Mouse (Mus musculus): Measurements from ENCODE around the gene Cdc14a. TPM values are rescaled to one million over a fixed set of nuclear protein-coding genes. Genes with fewer than 3 reads are reported as not detected.
A peak's percentile ranks its signal among the peaks of the same experiment; 100 is the strongest.

The Cdc14a gene
- 6.7 and 7.1 TPM in 2 replicates for polyA plus RNA-seq (2014; fragmentation: Nextera tagmentation; extraction: Ambion mirVana)

GRCm38 (mm10) chr3:116423353-116424159 lies at the start of gene Cdc14a:
Cdc14a (minus strand) TSS chr3:116424032.
- Histone ChIP-seq H3K27ac (ENCODE audit: low read depth, low read length) (peak within 1 kb of the TSS; percentile 86), H3K36me3 (ENCODE audit: control insufficient read depth, insufficient read depth, low read length) (no peaks in the 10 kb centered on the region), H3K27me3 (replicated peaks; ENCODE audit: control insufficient read depth, insufficient read depth, low read length) (no peaks in the 10 kb centered on the region), H3K9me3 (ENCODE audit: control insufficient read depth, low read length) (no peaks in the 10 kb centered on the region), H3K9ac (ENCODE audit: low read depth, low read length) (peak within 1 kb of the TSS; percentile 82), H3K4me3 (ENCODE audit: low read depth, low read length) (peak within 1 kb of the TSS; percentile 86), H3K4me2 (peak within 1 kb of the TSS; percentile 97), H3K4me1 (replicated peaks; ENCODE audit: control insufficient read depth, insufficient read depth, low read length) (peaks cover 4% of the 10 kb centered on the region; the same call in 1 of the 2 replicates)
- WGBS, result under 1% methylated on average over 60 of the region's 64 CpGs
- peak; percentile 91 for ATAC-seq (replicated peaks; ENCODE audit: low FRiP score)
- DNase-seq (ENCODE audit: low spot score), result peak; percentile 88

- no peaks in the 10 kb centered on the region for H3K4me1 ChIP-seq (replicated peaks; ENCODE audit: control insufficient read depth, insufficient read depth, low read length)
- whole genome bisulfite sequencing, result 60% methylated on average over 12 of the region's 12 CpGs
- H3K9ac ChIP-seq (ENCODE audit: low read depth, low read length), result no peak overlapping the region
- H3K36me3 ChIP-seq (ENCODE audit: control insufficient read depth, insufficient read depth, low read length), result no peaks in the 10 kb centered on the region
- DNase-seq (ENCODE audit: low spot score), result no peak
- H3K27ac ChIP-seq (ENCODE audit: low read depth, low read length), result no peak overlapping the region
- no peaks in the 10 kb centered on the region for H3K27me3 ChIP-seq (replicated peaks; ENCODE audit: control insufficient read depth, insufficient read depth, low read length)
- no peak overlapping the region for H3K4me2 ChIP-seq
- ATAC-seq (replicated peaks; ENCODE audit: low FRiP score), result no peak
- H3K9me3 ChIP-seq (ENCODE audit: control insufficient read depth, low read length), result no peaks in the 10 kb centered on the region
- H3K4me3 ChIP-seq (ENCODE audit: low read depth, low read length), result no peak overlapping the region
Measured at GRCm38 (mm10) chr3:116465709-116466108, 41.9 kb upstream of the Cdc14a start.

DNA sequence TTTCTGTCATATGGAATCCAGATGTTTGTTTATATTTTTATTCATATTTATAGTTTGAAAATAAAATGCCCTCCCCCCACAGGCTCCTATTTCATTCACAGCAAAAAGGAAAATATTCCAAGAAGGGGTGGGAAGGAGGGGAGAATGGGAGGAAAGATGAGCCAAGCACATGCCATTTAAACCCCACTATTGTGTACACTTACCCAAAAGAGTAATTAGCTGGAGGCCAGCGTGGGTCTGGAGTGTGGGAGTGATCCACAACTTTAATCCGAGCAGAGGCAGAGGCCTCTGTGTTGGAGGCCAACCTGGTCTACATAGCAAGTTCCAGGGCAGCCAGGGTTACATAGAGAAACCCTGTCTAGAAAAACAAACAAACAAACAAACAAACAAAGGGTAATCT lies 40.5 kb upstream of the Cdc14a start:
- Histone ChIP-seq H3K9me3 (ENCODE audit: control insufficient read depth, low read length) (no peaks in the 10 kb centered on the region), H3K4me3 (ENCODE audit: low read depth, low read length) (no peak overlapping the region), H3K4me2 (no peak overlapping the region), H3K4me1 (replicated peaks; ENCODE audit: control insufficient read depth, insufficient read depth, low read length) (no peaks in the 10 kb centered on the region), H3K36me3 (ENCODE audit: control insufficient read depth, insufficient read depth, low read length) (no peaks in the 10 kb centered on the region), H3K27ac (ENCODE audit: low read depth, low read length) (no peak overlapping the region), H3K27me3 (replicated peaks; ENCODE audit: control insufficient read depth, insufficient read depth, low read length) (no peaks in the 10 kb centered on the region), H3K9ac (ENCODE audit: low read depth, low read length) (no peak overlapping the region)
- no peak for DNase-seq (ENCODE audit: low spot score)
- WGBS, result 63% methylated on average over 2 of the region's 2 CpGs
- no peak for ATAC-seq (replicated peaks; ENCODE audit: low FRiP score)

- DNase-seq (ENCODE audit: low spot score) (no peak), ATAC-seq (replicated peaks; ENCODE audit: low FRiP score) (no peak)
- Histone ChIP-seq H3K27me3 (replicated peaks; ENCODE audit: control insufficient read depth, insufficient read depth, low read length) (no peaks in the 10 kb centered on the region), H3K9me3 (ENCODE audit: control insufficient read depth, low read length) (no peaks in the 10 kb centered on the region), H3K27ac (ENCODE audit: low read depth, low read length) (no peak overlapping the region), H3K4me1 (replicated peaks; ENCODE audit: control insufficient read depth, insufficient read depth, low read length) (no peaks in the 10 kb centered on the region), H3K36me3 (ENCODE audit: control insufficient read depth, insufficient read depth, low read length) (no peaks in the 10 kb centered on the region), H3K4me2 (no peak overlapping the region), H3K9ac (ENCODE audit: low read depth, low read length) (no peak overlapping the region), H3K4me3 (ENCODE audit: low read depth, low read length) (no peak overlapping the region)
- 63% methylated on average over 4 of the region's 4 CpGs for WGBS
Measured at GRCm38 (mm10) chr3:116461053-116461452, 37.2 kb upstream of the Cdc14a start.

- Histone ChIP-seq H3K27me3 (replicated peaks; ENCODE audit: control insufficient read depth, insufficient read depth, low read length) (no peaks in the 10 kb centered on the region), H3K9ac (ENCODE audit: low read depth, low read length) (no peak overlapping the region), H3K4me2 (no peak overlapping the region), H3K9me3 (ENCODE audit: control insufficient read depth, low read length) (no peaks in the 10 kb centered on the region), H3K27ac (ENCODE audit: low read depth, low read length) (no peak overlapping the region), H3K4me3 (ENCODE audit: low read depth, low read length) (no peak overlapping the region), H3K4me1 (replicated peaks; ENCODE audit: control insufficient read depth, insufficient read depth, low read length) (no peaks in the 10 kb centered on the region; the same call in 1 of the 2 replicates), H3K36me3 (ENCODE audit: control insufficient read depth, insufficient read depth, low read length) (no peaks in the 10 kb centered on the region)
- WGBS, result 15% methylated on average over 1 of the region's 1 CpGs
- no peak for DNase-seq (ENCODE audit: low spot score)
- ATAC-seq (replicated peaks; ENCODE audit: low FRiP score), result peak; percentile 67
Measured at GRCm38 (mm10) chr3:116454529-116454928, 30.7 kb upstream of the Cdc14a start.

- WGBS, result 60% methylated on average over 3 of the region's 3 CpGs
- Histone ChIP-seq H3K4me1 (replicated peaks; ENCODE audit: control insufficient read depth, insufficient read depth, low read length) (no peaks in the 10 kb centered on the region; the same call in 1 of the 2 replicates), H3K9me3 (ENCODE audit: control insufficient read depth, low read length) (no peaks in the 10 kb centered on the region), H3K27me3 (replicated peaks; ENCODE audit: control insufficient read depth, insufficient read depth, low read length) (no peaks in the 10 kb centered on the region), H3K36me3 (ENCODE audit: control insufficient read depth, insufficient read depth, low read length) (no peaks in the 10 kb centered on the region), H3K4me2 (no peak overlapping the region), H3K9ac (ENCODE audit: low read depth, low read length) (no peak overlapping the region), H3K4me3 (ENCODE audit: low read depth, low read length) (no peak overlapping the region), H3K27ac (ENCODE audit: low read depth, low read length) (no peak overlapping the region)
- no peak for DNase-seq (ENCODE audit: low spot score)
- no peak for ATAC-seq (replicated peaks; ENCODE audit: low FRiP score)
Measured at GRCm38 (mm10) chr3:116450741-116451140, 26.9 kb upstream of the Cdc14a start.

- Histone ChIP-seq H3K4me3 (ENCODE audit: low read depth, low read length) (no peak overlapping the region), H3K4me1 (replicated peaks; ENCODE audit: control insufficient read depth, insufficient read depth, low read length) (no peaks in the 10 kb centered on the region), H3K9me3 (ENCODE audit: control insufficient read depth, low read length) (no peaks in the 10 kb centered on the region), H3K27me3 (replicated peaks; ENCODE audit: control insufficient read depth, insufficient read depth, low read length) (no peaks in the 10 kb centered on the region), H3K9ac (ENCODE audit: low read depth, low read length) (no peak overlapping the region), H3K4me2 (no peak overlapping the region), H3K36me3 (ENCODE audit: control insufficient read depth, insufficient read depth, low read length) (no peaks in the 10 kb centered on the region), H3K27ac (ENCODE audit: low read depth, low read length) (no peak overlapping the region)
- ATAC-seq (replicated peaks; ENCODE audit: low FRiP score), result no peak
- 85% methylated on average over 9 of the region's 9 CpGs for WGBS
- DNase-seq (ENCODE audit: low spot score), result no peak
Measured at GRCm38 (mm10) chr3:116444327-116444726, 20.5 kb upstream of the Cdc14a start.

GRCm38 (mm10) chr3:116442788-116443187 lies 19.0 kb upstream of the Cdc14a start:
- ATAC-seq (replicated peaks; ENCODE audit: low FRiP score) (no peak), DNase-seq (ENCODE audit: low spot score) (no peak)
- Histone ChIP-seq H3K36me3 (ENCODE audit: control insufficient read depth, insufficient read depth, low read length) (no peaks in the 10 kb centered on the region), H3K4me3 (ENCODE audit: low read depth, low read length) (no peak overlapping the region), H3K4me2 (no peak overlapping the region), H3K9me3 (ENCODE audit: control insufficient read depth, low read length) (no peaks in the 10 kb centered on the region), H3K9ac (ENCODE audit: low read depth, low read length) (no peak overlapping the region), H3K27ac (ENCODE audit: low read depth, low read length) (no peak overlapping the region), H3K4me1 (replicated peaks; ENCODE audit: control insufficient read depth, insufficient read depth, low read length) (no peaks in the 10 kb centered on the region), H3K27me3 (replicated peaks; ENCODE audit: control insufficient read depth, insufficient read depth, low read length) (no peaks in the 10 kb centered on the region)
- 65% methylated on average over 1 of the region's 1 CpGs for WGBS

All from liver, embryonic 11.5 days (tissue).